Mouse (Mus musculus): Measurements from ENCODE around the gene Leng8.

GRCm38 (mm10) chr7:4088679-4089078, 48.2 kb upstream of the Leng8 start:
- TF ChIP-seq EP300 (IDR thresholded peaks at IDR 0.05; ENCODE audit: low read depth) (0 out of 2 replicates have a peak, but pooled peaks have one; percentile 59), CTCF (IDR thresholded peaks at IDR 0.05; ENCODE audit: low read depth) (no peak)

Measured in liver, postnatal 0 days (tissue).